Mouse (Mus musculus): ENCODE measurements around the gene Herc3. TPM values are rescaled to one million over a fixed set of nuclear protein-coding genes. Genes with fewer than 3 reads are reported as not detected.

The Herc3 gene
- total and polyA plus RNA-seq, 3 experiments = 1.9 to 5.7 TPM; not detected in 1

DNA sequence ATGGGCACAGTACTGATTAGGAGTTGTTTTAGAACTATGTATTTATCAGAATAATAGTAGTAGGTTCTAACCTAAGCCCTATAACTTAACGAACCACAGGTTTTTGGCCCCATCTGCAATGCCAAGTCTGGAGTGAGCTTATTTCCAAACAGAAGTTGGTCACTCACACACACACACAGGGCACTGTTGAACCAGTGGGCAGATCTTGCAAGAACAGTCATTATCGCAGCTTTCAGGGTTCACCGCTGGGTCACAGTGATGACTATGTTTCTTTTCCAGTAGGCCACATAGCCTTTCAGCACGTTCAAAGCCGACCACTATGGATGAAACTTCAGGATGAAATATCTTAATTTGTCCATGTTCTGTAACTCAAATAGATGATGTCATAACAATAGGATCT is 91.2 kb downstream of the Herc3 start:
- TF ChIP-seq CHD2 (IDR thresholded peaks at IDR 0.05; ENCODE audit: low read length) = no peak
- no peak for TF ChIP-seq MAX (IDR thresholded peaks at IDR 0.05; ENCODE audit: low read length)
- TF ChIP-seq ELF1 (IDR thresholded peaks at IDR 0.05; ENCODE audit: low read depth, low read length) = no peak
- TF ChIP-seq BHLHE40 (IDR thresholded peaks at IDR 0.05; ENCODE audit: borderline replicate concordance, low read depth, low read length) = no peak
- no peak for TF ChIP-seq TBP (IDR thresholded peaks at IDR 0.05; ENCODE audit: low read depth, low read length)
- TF ChIP-seq ZMIZ1 (IDR thresholded peaks at IDR 0.05; ENCODE audit: low read depth, low read length) = no peak
- no peak for TF ChIP-seq CHD1 (IDR thresholded peaks at IDR 0.05; ENCODE audit: low read depth, low read length)
- TF ChIP-seq GATA1 (IDR thresholded peaks at IDR 0.05; ENCODE audit: low read depth, low read length) = no peak
- TF ChIP-seq RCOR1 (IDR thresholded peaks at IDR 0.05; ENCODE audit: low read depth, low read length) = no peak
- TF ChIP-seq POLR2A (IDR thresholded peaks at IDR 0.05; ENCODE audit: control insufficient read depth in 1 of 2, insufficient read depth in 1 of 2, low read depth in 1 of 2, low read length in 2 of 2, poor library complexity in 1 of 2) = no peak
- TF ChIP-seq JUND (IDR thresholded peaks at IDR 0.05; ENCODE audit: low read depth, low read length) = no peak
- TF ChIP-seq ZNF384 (IDR thresholded peaks at IDR 0.05; ENCODE audit: low read depth, low read length) = no peak
- H3K36me3 ChIP-seq (ENCODE audit: control insufficient read depth in 1 of 2, insufficient read depth in 2 of 2, low read length in 2 of 2) = peaks cover 0 to 17% of the 10 kb centered on the region in 2 experiments; a peak in 2 of 4 replicates
- DNase-seq (ENCODE audit: low read depth, low spot score) = no peak
- no peak overlapping the region for H3K4me3 ChIP-seq (ENCODE audit: control insufficient read depth in 1 of 2, insufficient read depth in 1 of 2, low read depth in 2 of 2, low read length in 2 of 2)
- H3K27ac ChIP-seq (ENCODE audit: control insufficient read depth, low read depth, low read length) = no peak overlapping the region
- peaks cover 4 to 12% of the 10 kb centered on the region in 2 experiments for H3K4me1 ChIP-seq (ENCODE audit: control insufficient read depth in 1 of 2, insufficient read depth in 2 of 2, low read length in 2 of 2)
- H3K27me3 ChIP-seq (ENCODE audit: control insufficient read depth in 1 of 2, insufficient read depth in 2 of 2, low read length in 2 of 2) = no peaks in the 10 kb centered on the region
- no peaks in the 10 kb centered on the region for H3K9me3 ChIP-seq (replicated peaks; ENCODE audit: insufficient read depth, low read length)
- H3K9ac ChIP-seq (ENCODE audit: control insufficient read depth, low read depth, low read length, poor library complexity, severe bottlenecking) = no peak overlapping the region
- H3K79me2 ChIP-seq (ENCODE audit: control insufficient read depth, insufficient read depth, low read length, poor library complexity) = no peaks in the 10 kb centered on the region

DNA sequence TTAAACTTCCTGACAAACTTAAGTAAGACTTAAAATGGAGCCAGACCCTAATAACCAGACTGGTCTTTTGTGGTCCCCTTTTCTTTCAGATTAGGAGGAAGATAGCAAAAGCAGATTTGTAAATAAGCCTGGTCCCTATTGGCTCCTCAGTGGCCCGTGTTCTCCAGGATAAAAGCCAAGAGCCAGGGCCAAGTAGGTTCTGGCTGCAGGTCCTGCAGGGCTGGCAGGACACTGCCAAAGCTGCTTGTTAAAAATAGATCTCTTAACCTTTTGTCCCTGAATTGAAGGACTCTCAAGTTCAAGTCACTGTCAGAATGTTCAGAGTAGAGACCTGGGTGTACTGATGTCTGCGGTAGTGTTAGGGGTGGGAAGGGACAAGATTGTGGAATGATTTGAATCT is 96.6 kb downstream of the Herc3 start:
- Histone ChIP-seq H3K4me3 (ENCODE audit: control insufficient read depth in 1 of 2, insufficient read depth in 1 of 2, low read depth in 2 of 2, low read length in 2 of 2) (no peak overlapping the region), H3K36me3 (ENCODE audit: control insufficient read depth in 1 of 2, insufficient read depth in 2 of 2, low read length in 2 of 2) (no peaks in the 10 kb centered on the region), H3K9me3 (replicated peaks; ENCODE audit: insufficient read depth, low read length) (no peaks in the 10 kb centered on the region), H3K27me3 (ENCODE audit: control insufficient read depth in 1 of 2, insufficient read depth in 2 of 2, low read length in 2 of 2) (no peaks in the 10 kb centered on the region; a peak in 1 of 4 replicates), H3K9ac (ENCODE audit: control insufficient read depth, low read depth, low read length, poor library complexity, severe bottlenecking) (no peak overlapping the region), H3K27ac (ENCODE audit: control insufficient read depth, low read depth, low read length) (no peak overlapping the region), H3K4me1 (ENCODE audit: control insufficient read depth in 1 of 2, insufficient read depth in 2 of 2, low read length in 2 of 2) (no peaks in the 10 kb centered on the region), H3K79me2 (ENCODE audit: control insufficient read depth, insufficient read depth, low read length, poor library complexity) (no peaks in the 10 kb centered on the region)
- no peak for DNase-seq (ENCODE audit: low read depth, low spot score)
- TF ChIP-seq TCF12 (IDR thresholded peaks at IDR 0.05; ENCODE audit: low read depth, low read length) (no peak), CHD2 (IDR thresholded peaks at IDR 0.05; ENCODE audit: low read length) (no peak), MXI1 (IDR thresholded peaks at IDR 0.05; ENCODE audit: low read depth, low read length) (no peak)

DNA sequence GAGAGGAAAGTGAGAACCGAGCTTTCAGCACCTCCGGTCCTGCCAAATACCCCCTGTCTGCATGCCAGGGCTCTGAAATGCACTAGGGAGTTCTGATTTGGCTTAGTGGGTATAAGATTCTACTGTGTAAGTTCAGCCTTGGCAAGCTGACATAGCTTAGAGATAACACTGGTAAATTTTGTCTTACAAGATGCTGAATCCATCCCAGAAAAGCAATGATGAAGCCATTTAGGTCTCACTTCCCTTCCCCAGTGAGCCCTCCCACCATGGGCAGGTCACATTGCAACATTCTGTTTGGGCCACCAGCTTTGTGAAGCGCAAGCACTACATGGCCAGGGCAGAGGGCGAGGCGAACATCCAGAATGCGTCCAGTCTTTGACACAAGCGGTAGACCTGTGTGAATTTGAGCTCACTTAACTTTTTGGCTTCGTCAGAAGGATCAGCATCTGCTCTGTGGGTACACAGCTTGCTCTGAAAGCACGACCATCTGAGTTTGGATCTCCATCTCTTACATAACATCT is 98.7 kb downstream of the Herc3 start:
- Histone ChIP-seq H3K9ac (ENCODE audit: control insufficient read depth, low read depth, low read length, poor library complexity, severe bottlenecking) (no peak overlapping the region), H3K9me3 (replicated peaks; ENCODE audit: insufficient read depth, low read length) (no peaks in the 10 kb centered on the region), H3K4me3 (ENCODE audit: control insufficient read depth in 1 of 2, insufficient read depth in 1 of 2, low read depth in 2 of 2, low read length in 2 of 2) (no peak overlapping the region), H3K4me1 (ENCODE audit: control insufficient read depth in 1 of 2, insufficient read depth in 2 of 2, low read length in 2 of 2) (no peaks in the 10 kb centered on the region), H3K36me3 (ENCODE audit: control insufficient read depth in 1 of 2, insufficient read depth in 2 of 2, low read length in 2 of 2) (no peaks in the 10 kb centered on the region), H3K27ac (ENCODE audit: control insufficient read depth, low read depth, low read length) (no peak overlapping the region), H3K79me2 (ENCODE audit: control insufficient read depth, insufficient read depth, low read length, poor library complexity) (no peaks in the 10 kb centered on the region), H3K27me3 (ENCODE audit: control insufficient read depth in 1 of 2, insufficient read depth in 2 of 2, low read length in 2 of 2) (no peaks in the 10 kb centered on the region; a peak in 1 of 4 replicates)
- TF ChIP-seq CTCF (IDR thresholded peaks at IDR 0.05 in 2 of 3, conservative IDR thresholded peaks at IDR 0.05 in 1 of 3; ENCODE audit: control insufficient read depth in 1 of 3, insufficient read depth in 1 of 3, low read depth in 2 of 3, low read length in 3 of 3, poor library complexity in 1 of 3, severe bottlenecking in 1 of 3) (no peak), POLR2AphosphoS2 (IDR thresholded peaks at IDR 0.05; ENCODE audit: low read length) (no peak)
- DNase-seq (ENCODE audit: low read depth, low spot score) = no peak

Measured in MEL (cell line).